Mouse (Mus musculus): ENCODE results near the gene Olfr536. TPM values are rescaled to one million over a fixed set of nuclear protein-coding genes. Genes with fewer than 3 reads are reported as not detected.
"Not testable (repeated sequence)": the region's sequence is repeated elsewhere in the genome, so short reads cannot be mapped to it uniquely, and the experiment has no call there.

Gene Olfr536
- polyA plus RNA-seq (2016; fragmentation: Nextera tagmentation; extraction: Ambion mirVana), result not detected in 2 replicates

GRCm38 (mm10) chr7:140507346-140508021, at the start of gene Olfr536:
Gene Olfr536, minus strand, starts transcription at chr7:140507396.
- H3K9me3 ChIP-seq; H3K9ac ChIP-seq; ATAC-seq (ENCODE audit: low FRiP score, low read depth); H3K4me1 ChIP-seq; H3K27me3 ChIP-seq (replicated peaks); H3K36me3 ChIP-seq; H3K4me3 ChIP-seq; H3K4me2 ChIP-seq (replicated peaks); H3K27ac ChIP-seq: not testable (repeated sequence)
- WGBS, result 82% methylated on average over 2 of the region's 2 CpGs

- WGBS, result 84% methylated on average over 2 of the region's 2 CpGs
- no peaks in the 10 kb centered on the region for H3K4me1 ChIP-seq
Observed at GRCm38 (mm10) chr7:140539746-140540145, 32.5 kb upstream of the Olfr536 start.

GRCm38 (mm10) chr7:140494702-140495101, 12.5 kb downstream of the Olfr536 start:
- no peaks in the 10 kb centered on the region for H3K9me3 ChIP-seq
- no peak overlapping the region for H3K9ac ChIP-seq
- H3K4me3 ChIP-seq, result no peak overlapping the region
- no peak overlapping the region for H3K27ac ChIP-seq
- H3K4me2 ChIP-seq (replicated peaks), result no peak overlapping the region
- no peaks in the 10 kb centered on the region for H3K36me3 ChIP-seq
- H3K27me3 ChIP-seq (replicated peaks), result no peaks in the 10 kb centered on the region
- no peak for ATAC-seq (ENCODE audit: low FRiP score, low read depth)
- no peaks in the 10 kb centered on the region for H3K4me1 ChIP-seq

More at GRCm38 (mm10) chr7:140539746-140540145, 32.5 kb upstream of the Olfr536 start:
- Histone ChIP-seq H3K4me2 (replicated peaks) (no peak overlapping the region), H3K36me3 (no peaks in the 10 kb centered on the region), H3K27ac (no peak overlapping the region), H3K4me3 (no peak overlapping the region), H3K27me3 (replicated peaks) (no peaks in the 10 kb centered on the region), H3K9ac (no peak overlapping the region), H3K9me3 (no peaks in the 10 kb centered on the region)
- no peak for ATAC-seq (ENCODE audit: low FRiP score, low read depth)

GRCm38 (mm10) chr7:140494231-140494630, 13.0 kb downstream of the Olfr536 start:
- Histone ChIP-seq H3K4me3 (no peak overlapping the region), H3K4me2 (replicated peaks) (no peak overlapping the region), H3K27me3 (replicated peaks) (no peaks in the 10 kb centered on the region), H3K27ac (no peak overlapping the region), H3K36me3 (no peaks in the 10 kb centered on the region), H3K9me3 (no peaks in the 10 kb centered on the region), H3K9ac (no peak overlapping the region), H3K4me1 (no peaks in the 10 kb centered on the region)
- no peak for ATAC-seq (ENCODE audit: low FRiP score, low read depth)
- 14% methylated on average over 2 of the region's 2 CpGs for WGBS

GRCm38 (mm10) chr7:140488981-140489380, 18.2 kb downstream of the Olfr536 start:
- no peaks in the 10 kb centered on the region for H3K27me3 ChIP-seq (replicated peaks)
- H3K4me3 ChIP-seq, result no peak overlapping the region
- no peaks in the 10 kb centered on the region for H3K4me1 ChIP-seq
- no peaks in the 10 kb centered on the region for H3K36me3 ChIP-seq
- 90% methylated on average over 1 of the region's 1 CpGs for WGBS
- H3K27ac ChIP-seq, result no peak overlapping the region
- H3K4me2 ChIP-seq (replicated peaks), result no peak overlapping the region
- H3K9me3 ChIP-seq, result no peaks in the 10 kb centered on the region
- no peak for ATAC-seq (ENCODE audit: low FRiP score, low read depth)
- no peak overlapping the region for H3K9ac ChIP-seq

- Histone ChIP-seq H3K27ac (no peak within 1 kb of the TSS), H3K4me2 (replicated peaks) (no peak within 1 kb of the TSS), H3K36me3 (no peaks in the 10 kb centered on the region), H3K4me1 (no peaks in the 10 kb centered on the region), H3K27me3 (replicated peaks) (no peaks in the 10 kb centered on the region), H3K9me3 (no peaks in the 10 kb centered on the region), H3K9ac (no peak within 1 kb of the TSS), H3K4me3 (no peak within 1 kb of the TSS)
- WGBS, result 94% methylated on average over 1 of the region's 1 CpGs
- no peak for ATAC-seq (ENCODE audit: low FRiP score, low read depth)
Observed at GRCm38 (mm10) chr7:140483916-140484315, 23.3 kb downstream of the Olfr536 start, which contains the start of gene Olfr535. Gene Olfr535, plus strand, starts transcription at chr7:140484216.

GRCm38 (mm10) chr7:140478733-140479132, 28.5 kb downstream of the Olfr536 start:
- Histone ChIP-seq H3K9me3 (peaks cover 5% of the 10 kb centered on the region; the same call in 1 of the 2 replicates), H3K4me3 (no peak overlapping the region), H3K4me2 (replicated peaks) (no peak overlapping the region), H3K27me3 (replicated peaks) (no peaks in the 10 kb centered on the region), H3K36me3 (no peaks in the 10 kb centered on the region), H3K27ac (no peak overlapping the region), H3K9ac (no peak overlapping the region), H3K4me1 (no peaks in the 10 kb centered on the region)
- WGBS, result 91% methylated on average over 1 of the region's 1 CpGs
- ATAC-seq (ENCODE audit: low FRiP score, low read depth), result no peak

GRCm38 (mm10) chr7:140477886-140478285, 29.3 kb downstream of the Olfr536 start:
- H3K36me3 ChIP-seq, result no peaks in the 10 kb centered on the region
- H3K9ac ChIP-seq, result no peak overlapping the region
- no peaks in the 10 kb centered on the region for H3K4me1 ChIP-seq
- WGBS, result 74% methylated on average over 1 of the region's 1 CpGs
- H3K27ac ChIP-seq, result no peak overlapping the region
- H3K27me3 ChIP-seq (replicated peaks), result no peaks in the 10 kb centered on the region
- no peak overlapping the region for H3K4me2 ChIP-seq (replicated peaks)
- ATAC-seq (ENCODE audit: low FRiP score, low read depth), result no peak
- peaks cover 5% of the 10 kb centered on the region; the same call in 1 of the 2 replicates for H3K9me3 ChIP-seq
- no peak overlapping the region for H3K4me3 ChIP-seq

GRCm38 (mm10) chr7:140463070-140463469, 44.1 kb downstream of the Olfr536 start, which contains the start of gene Olfr533:
Gene Olfr533, plus strand, starts transcription at chr7:140463370.
- not testable (repeated sequence) for H3K9me3 ChIP-seq; ATAC-seq (ENCODE audit: low FRiP score, low read depth); H3K4me3 ChIP-seq; H3K27ac ChIP-seq; H3K27me3 ChIP-seq (replicated peaks); H3K36me3 ChIP-seq; H3K4me2 ChIP-seq (replicated peaks); H3K9ac ChIP-seq; H3K4me1 ChIP-seq
- WGBS, result 100% methylated on average over 1 of the region's 1 CpGs

Other genes with a start within 250 kb of the Olfr536 start
- not detected in 2 replicates for gene Olfr525, start 186.5 kb downstream of the Olfr536 start, polyA plus RNA-seq (2016; fragmentation: Nextera tagmentation; extraction: Ambion mirVana)
- gene Olfr527, start 173.4 kb downstream of the Olfr536 start, polyA plus RNA-seq (2016; fragmentation: Nextera tagmentation; extraction: Ambion mirVana), result not detected in 2 replicates
- gene Olfr60, start 145.7 kb downstream of the Olfr536 start, polyA plus RNA-seq (2016; fragmentation: Nextera tagmentation; extraction: Ambion mirVana), result not detected in 2 replicates
- gene Olfr530, start 131.1 kb downstream of the Olfr536 start, polyA plus RNA-seq (2016; fragmentation: Nextera tagmentation; extraction: Ambion mirVana), result not detected in 2 replicates
- gene Olfr531, start 104.5 kb downstream of the Olfr536 start, polyA plus RNA-seq (2016; fragmentation: Nextera tagmentation; extraction: Ambion mirVana), result not detected in 2 replicates
- gene Olfr532, start 85.8 kb downstream of the Olfr536 start, polyA plus RNA-seq (2016; fragmentation: Nextera tagmentation; extraction: Ambion mirVana), result not detected in 2 replicates
- gene Olfr533, start 44.0 kb downstream of the Olfr536 start, polyA plus RNA-seq (2016; fragmentation: Nextera tagmentation; extraction: Ambion mirVana), result not detected in 2 replicates
- not detected in 2 replicates for gene Olfr535, start 23.2 kb downstream of the Olfr536 start, polyA plus RNA-seq (2016; fragmentation: Nextera tagmentation; extraction: Ambion mirVana)
- gene Olfr538, start 60.5 kb upstream of the Olfr536 start, polyA plus RNA-seq (2016; fragmentation: Nextera tagmentation; extraction: Ambion mirVana), result not detected in 2 replicates
- gene Olfr46, start 93.9 kb upstream of the Olfr536 start, polyA plus RNA-seq (2016; fragmentation: Nextera tagmentation; extraction: Ambion mirVana), result 0.03 TPM in 1 of 2 replicates, not detected in the other
- not detected in 2 replicates for gene Olfr61, start 121.6 kb upstream of the Olfr536 start, polyA plus RNA-seq (2016; fragmentation: Nextera tagmentation; extraction: Ambion mirVana)
- gene Olfr53, start 139.1 kb upstream of the Olfr536 start, polyA plus RNA-seq (2016; fragmentation: Nextera tagmentation; extraction: Ambion mirVana), result not detected in 2 replicates
- gene Olfr539, start 152.5 kb upstream of the Olfr536 start, polyA plus RNA-seq (2016; fragmentation: Nextera tagmentation; extraction: Ambion mirVana), result not detected in 2 replicates
- not detected in 2 replicates for gene Olfr45, start 174.6 kb upstream of the Olfr536 start, polyA plus RNA-seq (2016; fragmentation: Nextera tagmentation; extraction: Ambion mirVana)
- not detected in 2 replicates for gene Olfr541, start 189.9 kb upstream of the Olfr536 start, polyA plus RNA-seq (2016; fragmentation: Nextera tagmentation; extraction: Ambion mirVana)